ENCODE assay signal across 22 mouse cellular contexts in the genomic region with DNA sequence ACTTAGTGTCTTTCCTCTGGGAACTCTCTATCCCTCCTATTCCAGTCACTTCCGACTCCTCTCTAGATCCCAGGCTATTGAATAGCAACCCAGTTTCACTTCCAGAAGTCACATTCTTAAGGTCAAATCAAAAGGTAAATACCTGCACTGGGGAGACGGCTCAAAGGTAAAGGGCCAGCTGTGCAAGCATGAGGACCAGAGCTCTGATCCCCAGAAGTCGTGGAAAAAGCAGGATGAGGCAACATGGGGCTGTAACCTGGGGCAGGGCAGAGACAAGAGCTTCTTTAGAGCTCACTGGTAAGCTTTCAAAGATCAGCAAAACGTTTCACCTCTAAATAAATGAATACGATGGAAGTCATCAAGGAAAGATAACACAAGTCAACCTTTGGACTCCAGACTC.
DNase-seq lines count a peak whose midpoint lies in the region; ATAC-seq and TF ChIP-seq lines count a peak whose summit lies in the region.
"Had no signal": no experiment of that assay in that cellular context is flagged by ENCODE, and none has a peak within 500 bp of the region (broad histone marks: within the 10 kb centered on the region; RNA-seq: fewer than 3 reads in every experiment).

No protein-coding gene starts in this region.

- H3K4me3 ChIP-seq in intestine, embryonic 16.5 days (ENCODE audit: low read length): no peak overlapping the region
- no peak overlapping the region for H3K4me3 ChIP-seq in stomach, postnatal 0 days (ENCODE audit: low read depth, low read length)
- no peak overlapping the region for H3K4me3 ChIP-seq in kidney, adult 2 months (ENCODE audit: insufficient read depth, low read depth, low read length)
- H3K4me3 ChIP-seq: embryonic facial prominence, embryonic 13.5 days; embryonic facial prominence, embryonic 15.5 days; erythroblast, embryonic 14.5 days; forebrain, embryonic 10.5 days; forebrain, embryonic 12.5 days had no signal

- no peak for TF ChIP-seq POLR2A in kidney, adult 2 months (IDR thresholded peaks at IDR 0.05; ENCODE audit: low read depth, low read length)

- peaks cover 4% of the 10 kb centered on the region; the same call in 1 of the 2 replicates for H3K4me1 ChIP-seq in intestine, embryonic 16.5 days (ENCODE audit: control insufficient read depth, insufficient read depth, low read length)
- no peaks in the 10 kb centered on the region for H3K4me1 ChIP-seq in stomach, postnatal 0 days (replicated peaks; ENCODE audit: control insufficient read depth, insufficient read depth)
- no peaks in the 10 kb centered on the region for H3K4me1 ChIP-seq in kidney, adult 2 months (ENCODE audit: control insufficient read depth, insufficient read depth, low read length)

- no peaks in the 10 kb centered on the region for H3K27me3 ChIP-seq in intestine, embryonic 16.5 days (replicated peaks; ENCODE audit: control insufficient read depth, insufficient read depth, low read length)
- no peaks in the 10 kb centered on the region for H3K27me3 ChIP-seq in stomach, postnatal 0 days (ENCODE audit: control insufficient read depth, insufficient read depth, low read length)
- H3K27me3 ChIP-seq in kidney, adult 2 months (replicated peaks; ENCODE audit: control insufficient read depth, insufficient read depth, low read length): no peaks in the 10 kb centered on the region
- H3K27me3 ChIP-seq: embryonic facial prominence, embryonic 13.5 days; embryonic facial prominence, embryonic 15.5 days; forebrain, embryonic 12.5 days had no signal

- H3K4me2 ChIP-seq in intestine, embryonic 16.5 days (ENCODE audit: low read depth, low read length): no peak overlapping the region
- no peak overlapping the region for H3K4me2 ChIP-seq in stomach, postnatal 0 days (replicated peaks; ENCODE audit: low read depth)
- H3K4me2 ChIP-seq: embryonic facial prominence, embryonic 13.5 days; embryonic facial prominence, embryonic 15.5 days; forebrain, embryonic 12.5 days had no signal

- no peaks in the 10 kb centered on the region for H3K9me3 ChIP-seq in intestine, embryonic 16.5 days (ENCODE audit: control insufficient read depth, low read length)
- H3K9me3 ChIP-seq in stomach, postnatal 0 days (ENCODE audit: control insufficient read depth, low read length): no peaks in the 10 kb centered on the region
- H3K9me3 ChIP-seq: embryonic facial prominence, embryonic 13.5 days; embryonic facial prominence, embryonic 15.5 days; forebrain, embryonic 10.5 days; forebrain, embryonic 12.5 days had no signal

- 59% methylated on average over 5 of the region's 5 CpGs for WGBS in intestine, embryonic 16.5 days
- 59% methylated on average over 5 of the region's 5 CpGs for WGBS in stomach, postnatal 0 days
- 81% methylated on average over 5 of the region's 5 CpGs for WGBS in kidney, adult 2 months

- H3K9ac ChIP-seq in intestine, embryonic 16.5 days (ENCODE audit: low read depth, low read length): no peak overlapping the region
- no peak overlapping the region for H3K9ac ChIP-seq in stomach, postnatal 0 days (ENCODE audit: low read length)
- H3K9ac ChIP-seq: embryonic facial prominence, embryonic 13.5 days; embryonic facial prominence, embryonic 15.5 days; forebrain, embryonic 12.5 days had no signal

- TF ChIP-seq EP300 in stomach, postnatal 0 days (optimal IDR thresholded peaks at IDR 0.05): no peak

- ATAC-seq in intestine, embryonic 16.5 days: peak; percentile 54; the same call in 1 of the 2 replicates
- peak; percentile 28; the same call in 1 of the 2 replicates for ATAC-seq in stomach, postnatal 0 days (ENCODE audit: low FRiP score, low TSS enrichment)
- no peak for ATAC-seq in megakaryocyte, adult 5-6 weeks (ENCODE audit: poor library complexity, severe bottlenecking)
- ATAC-seq: forebrain, embryonic 14.5 days; forebrain, embryonic 16.5 days had no signal

- H3K27ac ChIP-seq in intestine, embryonic 16.5 days (ENCODE audit: low read length): no peak overlapping the region
- H3K27ac ChIP-seq in stomach, postnatal 0 days (replicated peaks): no peak overlapping the region
- H3K27ac ChIP-seq in kidney, adult 2 months (ENCODE audit: insufficient read depth, low read depth, low read length): no peak overlapping the region
- H3K27ac ChIP-seq: embryonic facial prominence, embryonic 13.5 days; embryonic facial prominence, embryonic 15.5 days; forebrain, embryonic 10.5 days; forebrain, embryonic 12.5 days had no signal

- peak; percentile 24 for DNase-seq in stomach, postnatal 0 days (ENCODE audit: low spot score)
- DNase-seq in kidney, postnatal 36 days: no peak
- no peak for DNase-seq in kidney, adult 2 months
- DNase-seq: adrenal gland, adult 2 months; adrenal gland, postnatal 10 days; adrenal gland, postnatal 25 days; cerebellum, adult 11 months; cerebellum, adult 18-20 months; cerebellum, adult 8-10 months; cerebellum, adult 9-11 months; cerebellum, postnatal 14 days; cerebellum, postnatal 36 days; embryo, embryonic 11 days had no signal

- no peaks in the 10 kb centered on the region for H3K36me3 ChIP-seq in intestine, embryonic 16.5 days (ENCODE audit: control insufficient read depth, insufficient read depth, low read length)
- no peaks in the 10 kb centered on the region for H3K36me3 ChIP-seq in stomach, postnatal 0 days (ENCODE audit: control insufficient read depth, insufficient read depth, low read length)
- H3K36me3 ChIP-seq in kidney, adult 2 months (ENCODE audit: control insufficient read depth, insufficient read depth, low read length): no peaks in the 10 kb centered on the region
- H3K36me3 ChIP-seq: embryonic facial prominence, embryonic 13.5 days; embryonic facial prominence, embryonic 15.5 days had no signal

- TF ChIP-seq CTCF in stomach, postnatal 0 days (IDR thresholded peaks at IDR 0.05; ENCODE audit: low read depth): no peak
- TF ChIP-seq CTCF in kidney, adult 2 months (conservative IDR thresholded peaks at IDR 0.05; ENCODE audit: insufficient read depth, insufficient read length, low read depth, low read length): no peak
